14 mouse cellular contexts compared by ENCODE assay signal in genomic region chr5:141984322-141984721, GRCm38 (mm10).
DNase-seq lines count a peak whose midpoint lies in the region; ATAC-seq and TF ChIP-seq lines count a peak whose summit lies in the region.
"Had no signal": no experiment of that assay in that cellular context is flagged by ENCODE, and none has a peak within 500 bp of the region (broad histone marks: within the 10 kb centered on the region; RNA-seq: fewer than 3 reads in every experiment).

No protein-coding gene starts in this region.

- WGBS in forebrain, postnatal 0 days = 87% methylated on average over 4 of the region's 4 CpGs
- WGBS in forebrain, embryonic 10.5 days = 84% methylated on average over 4 of the region's 4 CpGs

- no peak overlapping the region for H3K9ac ChIP-seq in forebrain, postnatal 0 days
- no peak overlapping the region for H3K9ac ChIP-seq in ES-Bruce4 (ENCODE audit: low read depth, poor library complexity, severe bottlenecking)
- H3K9ac ChIP-seq: embryonic facial prominence, embryonic 15.5 days; heart, embryonic 12.5 days; neural tube, embryonic 15.5 days had no signal

- no peaks in the 10 kb centered on the region for H3K36me3 ChIP-seq in forebrain, postnatal 0 days (ENCODE audit: insufficient read depth)
- H3K36me3 ChIP-seq in forebrain, embryonic 10.5 days (replicated peaks) = no peaks in the 10 kb centered on the region
- no peaks in the 10 kb centered on the region for H3K36me3 ChIP-seq in ES-Bruce4 (ENCODE audit: control insufficient read depth, insufficient read depth, low read length, poor library complexity, severe bottlenecking)
- H3K36me3 ChIP-seq: embryonic facial prominence, embryonic 15.5 days; heart, embryonic 12.5 days; limb, embryonic 10.5 days; neural tube, embryonic 15.5 days had no signal

- no peak overlapping the region for H3K4me3 ChIP-seq in forebrain, postnatal 0 days (ENCODE audit: low read depth, low read length)
- H3K4me3 ChIP-seq in forebrain, embryonic 10.5 days = no peak overlapping the region
- no peak overlapping the region for H3K4me3 ChIP-seq in ES-Bruce4 (ENCODE audit: low read depth, low read length)
- H3K4me3 ChIP-seq: embryonic facial prominence, embryonic 15.5 days; heart, embryonic 12.5 days; limb, embryonic 10.5 days; neural tube, embryonic 15.5 days had no signal

- TF ChIP-seq EP300 in ES-Bruce4 (IDR thresholded peaks at IDR 0.05; ENCODE audit: insufficient read depth, low read depth, low read length) = no peak

- no peaks in the 10 kb centered on the region for H3K9me3 ChIP-seq in forebrain, postnatal 0 days (ENCODE audit: low read length)
- no peaks in the 10 kb centered on the region for H3K9me3 ChIP-seq in forebrain, embryonic 10.5 days
- H3K9me3 ChIP-seq in ES-Bruce4 (replicated peaks; ENCODE audit: control insufficient read depth, insufficient read depth, low read length, poor library complexity, severe bottlenecking) = no peaks in the 10 kb centered on the region
- H3K9me3 ChIP-seq: embryonic facial prominence, embryonic 15.5 days; heart, embryonic 12.5 days; limb, embryonic 10.5 days; neural tube, embryonic 15.5 days had no signal

- H3K27me3 ChIP-seq in forebrain, postnatal 0 days (ENCODE audit: insufficient read depth, low read length) = no peaks in the 10 kb centered on the region
- H3K27me3 ChIP-seq in forebrain, embryonic 10.5 days (ENCODE audit: poor library complexity, severe bottlenecking) = no peaks in the 10 kb centered on the region
- H3K27me3 ChIP-seq in ES-Bruce4 (ENCODE audit: control insufficient read depth, insufficient read depth, low read length, poor library complexity, severe bottlenecking) = no peaks in the 10 kb centered on the region
- H3K27me3 ChIP-seq: embryonic facial prominence, embryonic 15.5 days; heart, embryonic 12.5 days had no signal

- H3K4me2 ChIP-seq in forebrain, postnatal 0 days (ENCODE audit: low read depth) = no peak overlapping the region
- H3K4me2 ChIP-seq: embryonic facial prominence, embryonic 15.5 days; heart, embryonic 12.5 days; liver, embryonic 11.5 days; neural tube, embryonic 15.5 days had no signal

- no peak for DNase-seq in forebrain, postnatal 0 days
- DNase-seq in forebrain, embryonic 10.5 days (ENCODE audit: extremely low spot score, low spot score) = no peak
- DNase-seq in layer of hippocampus, adult 9-11 months = peak; percentile 12
- no peak for DNase-seq in layer of hippocampus, adult 9-10 months (ENCODE audit: low spot score)
- DNase-seq in retina, embryonic 14.5 days (ENCODE audit: low spot score) = peak; percentile 25
- no peak for DNase-seq in right cerebral cortex, adult 2 months (ENCODE audit: low spot score in 2 of 2)

- no peak for ATAC-seq in forebrain, postnatal 0 days
- ATAC-seq: CD4-positive, CD25-positive, alpha-beta regulatory T cell, adult 4 months; hindbrain, embryonic 16.5 days had no signal

- TF ChIP-seq CTCF in forebrain, postnatal 0 days (IDR thresholded peaks at IDR 0.05; ENCODE audit: low read depth) = peak; percentile 57
- TF ChIP-seq CTCF in ES-Bruce4 (IDR thresholded peaks at IDR 0.05; ENCODE audit: low read depth, low read length) = peak; percentile 46

- H3K27ac ChIP-seq in forebrain, postnatal 0 days (ENCODE audit: low read depth, low read length) = no peak overlapping the region
- H3K27ac ChIP-seq in forebrain, embryonic 10.5 days = no peak overlapping the region
- no peak overlapping the region for H3K27ac ChIP-seq in ES-Bruce4 (ENCODE audit: insufficient read depth, low read length)
- H3K27ac ChIP-seq: embryonic facial prominence, embryonic 15.5 days; limb, embryonic 10.5 days; neural tube, embryonic 15.5 days had no signal

- no peaks in the 10 kb centered on the region for H3K4me1 ChIP-seq in forebrain, postnatal 0 days (ENCODE audit: insufficient read depth)
- H3K4me1 ChIP-seq in forebrain, embryonic 10.5 days = no peaks in the 10 kb centered on the region
- no peaks in the 10 kb centered on the region for H3K4me1 ChIP-seq in ES-Bruce4 (ENCODE audit: control insufficient read depth, insufficient read depth, low read length)
- H3K4me1 ChIP-seq: embryonic facial prominence, embryonic 15.5 days; heart, embryonic 12.5 days; limb, embryonic 10.5 days had no signal

- TF ChIP-seq POLR2A in ES-Bruce4 (IDR thresholded peaks at IDR 0.05; ENCODE audit: insufficient read depth, low read length) = no peak

Comparison
In these comparisons a context has a peak if more than half of its experiments do, and no peak if none do; other contexts are left out.
1. DNase-seq: peak in layer of hippocampus, adult 9-11 months (single experiment) and retina, embryonic 14.5 days (single experiment); none in forebrain, postnatal 0 days (single experiment), forebrain, embryonic 10.5 days (single experiment), layer of hippocampus, adult 9-10 months (single experiment) and right cerebral cortex, adult 2 months (0 of 2).